Mouse (Mus musculus): ENCODE data around the gene Rps3.
"Not testable (repeated sequence)": the region's sequence is repeated elsewhere in the genome, so short reads cannot be mapped to it uniquely, and the experiment has no call there.

Rps3 gene

GRCm38 (mm10) chr7:99483271-99483923, at the start of gene Rps3:
Rps3 (minus strand) TSS chr7:99483738.
- peak; percentile 93 for DNase-seq

GRCm38 (mm10) chr7:99532526-99532925, 49.0 kb upstream of the Rps3 start:
- no peak for DNase-seq

GRCm38 (mm10) chr7:99531408-99531970, 48.0 kb upstream of the Rps3 start:
- no peak for DNase-seq

GRCm38 (mm10) chr7:99529410-99529809, 45.9 kb upstream of the Rps3 start:
- no peak for DNase-seq

GRCm38 (mm10) chr7:99528547-99528946, 45.0 kb upstream of the Rps3 start:
- no peak for DNase-seq

GRCm38 (mm10) chr7:99523837-99524236, 40.3 kb upstream of the Rps3 start:
- no peak for DNase-seq

GRCm38 (mm10) chr7:99523121-99523520, 39.6 kb upstream of the Rps3 start:
- no peak for DNase-seq

GRCm38 (mm10) chr7:99518954-99519644, 35.6 kb upstream of the Rps3 start:
- no peak for DNase-seq

- DNase-seq, result no peak
These were observed 33.2 kb upstream of the Rps3 start for GRCm38 (mm10) chr7:99516814-99517157.

GRCm38 (mm10) chr7:99516092-99516813, 32.7 kb upstream of the Rps3 start:
- no peak for DNase-seq

GRCm38 (mm10) chr7:99510087-99510501, 26.6 kb upstream of the Rps3 start:
- DNase-seq, result no peak

GRCm38 (mm10) chr7:99508187-99508586, 24.6 kb upstream of the Rps3 start:
- not testable (repeated sequence) for DNase-seq

- DNase-seq, result no peak
These were observed 21.0 kb upstream of the Rps3 start for GRCm38 (mm10) chr7:99504556-99504955.

- DNase-seq, result no peak
These were observed 17.6 kb upstream of the Rps3 start for GRCm38 (mm10) chr7:99501148-99501547.

GRCm38 (mm10) chr7:99500655-99501054, 17.1 kb upstream of the Rps3 start:
- DNase-seq, result no peak

- peak; percentile 79 for DNase-seq
These were observed 16.7 kb upstream of the Rps3 start for GRCm38 (mm10) chr7:99500201-99500600.

GRCm38 (mm10) chr7:99499128-99499527, 15.6 kb upstream of the Rps3 start:
- DNase-seq, result no peak

- no peak for DNase-seq
These were observed 6.2 kb upstream of the Rps3 start for GRCm38 (mm10) chr7:99489708-99490107.

GRCm38 (mm10) chr7:99484679-99485078, 1.1 kb upstream of the Rps3 start:
- no peak for DNase-seq

GRCm38 (mm10) chr7:99483924-99484319, 384 bp upstream of the Rps3 start:
- no peak for DNase-seq

GRCm38 (mm10) chr7:99482637-99483036, 901 bp downstream of the Rps3 start:
- no peak for DNase-seq

- DNase-seq, result no peak
These were observed 6.3 kb downstream of the Rps3 start for GRCm38 (mm10) chr7:99477235-99477634.

- DNase-seq, result no peak
These were observed 6.9 kb downstream of the Rps3 start for GRCm38 (mm10) chr7:99476558-99477114.

GRCm38 (mm10) chr7:99475562-99475911, 8.0 kb downstream of the Rps3 start:
- DNase-seq, result no peak
